ENCODE assay signal across 10 mouse cellular contexts in the genomic region with DNA sequence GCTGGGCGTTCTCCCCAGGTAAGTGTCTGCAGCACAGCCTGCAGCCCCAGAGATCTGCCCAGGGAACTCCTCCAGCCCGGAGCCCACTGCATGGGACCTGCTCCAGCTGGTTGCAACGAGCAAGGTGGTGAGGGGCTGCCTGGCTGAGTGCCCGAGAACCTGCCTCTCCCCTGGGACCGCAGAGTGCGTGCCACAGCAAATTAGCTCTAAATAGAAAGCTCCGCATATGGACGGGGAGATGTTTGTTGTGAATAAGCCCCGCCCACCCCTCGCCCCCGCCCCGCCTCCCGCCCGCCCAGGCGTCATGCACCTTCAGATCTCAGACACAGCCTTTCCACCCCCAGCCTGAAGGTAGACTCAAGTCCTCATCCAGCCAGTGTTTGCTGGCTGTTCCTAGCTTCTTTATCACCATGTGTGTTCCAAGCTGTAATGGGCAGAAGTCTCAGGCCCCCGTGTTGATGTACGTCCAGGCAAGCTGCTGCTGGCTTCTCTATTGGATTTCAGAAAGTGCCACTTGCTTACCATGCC.
A peak's percentile ranks its signal among the peaks of the same experiment; 100 is the strongest.
DNase-seq lines count a peak whose midpoint lies in the region; ATAC-seq lines count a peak whose summit lies in the region.
"Had no signal": no experiment of that assay in that cellular context is flagged by ENCODE, and none has a peak within 500 bp of the region (broad histone marks: within the 10 kb centered on the region; RNA-seq: fewer than 3 reads in every experiment).

No protein-coding gene starts in this region.

- no peaks in the 10 kb centered on the region for H3K9me3 ChIP-seq in heart, embryonic 14.5 days (ENCODE audit: control insufficient read depth, low read length)
- no peaks in the 10 kb centered on the region for H3K9me3 ChIP-seq in forebrain, embryonic 15.5 days
- no peaks in the 10 kb centered on the region for H3K9me3 ChIP-seq in midbrain, embryonic 13.5 days

- WGBS in heart, embryonic 14.5 days: 1% methylated on average over 17 of the region's 17 CpGs
- under 1% methylated on average over 17 of the region's 17 CpGs for WGBS in forebrain, embryonic 15.5 days
- 0% methylated on average over 17 of the region's 17 CpGs for whole genome bisulfite sequencing in midbrain, embryonic 13.5 days

- no peaks in the 10 kb centered on the region for H3K36me3 ChIP-seq in heart, embryonic 14.5 days (ENCODE audit: control insufficient read depth, insufficient read depth, low read length)
- no peaks in the 10 kb centered on the region for H3K36me3 ChIP-seq in forebrain, embryonic 15.5 days
- no peaks in the 10 kb centered on the region for H3K36me3 ChIP-seq in midbrain, embryonic 13.5 days

- no peak overlapping the region for H3K27ac ChIP-seq in heart, embryonic 14.5 days (replicated peaks in 1 of 2; ENCODE audit: control insufficient read depth in 1 of 2, insufficient read depth in 1 of 2, low read depth in 2 of 2, low read length in 2 of 2)
- no peak overlapping the region for H3K27ac ChIP-seq in forebrain, embryonic 15.5 days (replicated peaks)
- no peak overlapping the region for H3K27ac ChIP-seq in midbrain, embryonic 13.5 days

- no peak for ATAC-seq in heart, embryonic 14.5 days (ENCODE audit: insufficient number of reproducible peaks, insufficient read depth, low FRiP score, low read depth)
- ATAC-seq in forebrain, embryonic 15.5 days (replicated peaks): peak; percentile 83
- peak; percentile 81 for ATAC-seq in midbrain, embryonic 13.5 days

- H3K4me3 ChIP-seq in heart, embryonic 14.5 days (ENCODE audit: control insufficient read depth in 1 of 2, insufficient read depth in 1 of 2, low read depth in 1 of 2, low read length in 2 of 2): no peak overlapping the region
- peak overlapping the region; percentile 24; the same call in 1 of the 2 replicates for H3K4me3 ChIP-seq in forebrain, embryonic 15.5 days
- peak overlapping the region; percentile 26 for H3K4me3 ChIP-seq in midbrain, embryonic 13.5 days (replicated peaks)

- H3K4me2 ChIP-seq in heart, embryonic 14.5 days (ENCODE audit: low read length): peak overlapping the region; percentile 31; the same call in 1 of the 2 replicates
- H3K4me2 ChIP-seq in forebrain, embryonic 15.5 days (replicated peaks): peak overlapping the region; percentile 41
- peak overlapping the region; percentile 55 for H3K4me2 ChIP-seq in midbrain, embryonic 13.5 days (replicated peaks)

- no peaks in the 10 kb centered on the region; a peak in 1 of 4 replicates for H3K4me1 ChIP-seq in heart, embryonic 14.5 days (ENCODE audit: control insufficient read depth in 2 of 2, insufficient read depth in 2 of 2, low read length in 2 of 2)
- peaks cover 17% of the 10 kb centered on the region for H3K4me1 ChIP-seq in forebrain, embryonic 15.5 days
- peaks cover 18% of the 10 kb centered on the region for H3K4me1 ChIP-seq in midbrain, embryonic 13.5 days (replicated peaks)

- intact Hi-C loops in heart, postnatal 10 days (cut with DNase I): no loop called here

- peaks cover 10% of the 10 kb centered on the region; the same call in 1 of the 2 replicates for H3K27me3 ChIP-seq in heart, embryonic 14.5 days (ENCODE audit: control insufficient read depth, insufficient read depth, low read length)
- H3K27me3 ChIP-seq in forebrain, embryonic 15.5 days: no peaks in the 10 kb centered on the region
- H3K27me3 ChIP-seq in midbrain, embryonic 13.5 days: peaks cover 87% of the 10 kb centered on the region
- H3K27me3 ChIP-seq: CH12.LX had no signal

- no peak overlapping the region for H3K9ac ChIP-seq in heart, embryonic 14.5 days (ENCODE audit: low read length)
- H3K9ac ChIP-seq in forebrain, embryonic 15.5 days (replicated peaks): no peak overlapping the region
- H3K9ac ChIP-seq in midbrain, embryonic 13.5 days (replicated peaks): peak overlapping the region; percentile 51

- DNase-seq in heart, postnatal 10 days: no peak
- peak; percentile 56 for DNase-seq in ZHBTc4 (ENCODE audit: low read depth, low spot score)
- DNase-seq in lung, postnatal 36 days: no peak
- DNase-seq in ovary, postnatal 10 days (ENCODE audit: low spot score): no peak
- DNase-seq in c-Kit-positive CD71-positive TER-119-positive erythroid progenitor cells, embryonic 14.5 days (ENCODE audit: low spot score): no peak
- DNase-seq: adrenal gland, postnatal 10 days had no signal

Comparison
In these comparisons a context has a peak if more than half of its experiments do, and no peak if none do; other contexts are left out.
1. H3K4me3 ChIP-seq: peak in forebrain, embryonic 15.5 days (single experiment) and midbrain, embryonic 13.5 days (single experiment); none in heart, embryonic 14.5 days (0 of 2).
2. Peak in every context shown above with its lines, with median percentiles within 50 percentile points of each other: H3K4me2 ChIP-seq.